Mouse (Mus musculus) thymus, adult 2 months (tissue): ENCODE data around the gene Igf2.

ENCODE experiments used
- CTCF ChIP-seq: fragments of 200-500 bp; IDR thresholded peaks from 2 replicates; pipeline ENCODE4 v1.5.1; 2012; ENCODE audit warnings: mild to moderate bottlenecking, control low read depth, low read length, moderate library complexity, borderline replicate concordance; ENCODE audit not compliant: control insufficient read depth, poor library complexity, insufficient read depth; ENCODE audit errors: extremely low read depth
- POLR2A ChIP-seq: fragments of 200-500 bp; IDR thresholded peaks from 2 replicates; pipeline ENCODE4 v1.6.1; 2012; ENCODE audit warnings: mild to moderate bottlenecking, low read length, control low read depth, moderate library complexity; ENCODE audit not compliant: control insufficient read depth, poor library complexity, insufficient read depth; ENCODE audit errors: extremely low read depth

DNA sequence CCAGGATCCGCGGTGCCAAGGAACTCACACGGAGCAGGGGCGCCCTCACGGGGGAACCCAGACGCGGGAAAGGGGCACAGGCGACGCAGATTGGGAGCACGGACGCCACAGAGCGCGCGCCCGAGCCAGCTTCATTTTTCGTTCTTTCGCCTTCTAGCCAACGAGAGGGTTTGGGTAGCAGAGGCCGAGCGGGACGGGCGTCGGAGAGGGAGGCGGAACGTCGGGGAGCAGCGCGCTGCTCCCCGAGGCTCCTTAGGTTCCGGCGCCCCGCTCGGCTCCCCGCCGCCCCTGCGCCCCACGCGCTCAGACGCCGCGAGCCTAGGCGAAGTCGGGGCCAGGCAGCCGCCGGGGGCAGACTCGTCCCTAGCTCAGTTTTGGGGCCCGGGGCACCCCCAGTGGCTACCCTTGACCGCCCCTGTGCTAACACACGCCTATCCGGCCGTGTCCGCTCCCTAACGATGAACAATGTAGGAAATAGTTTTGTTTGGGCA, 2.6 kb downstream of the Igf2 start:
- no peak for TF ChIP-seq CTCF
- TF ChIP-seq POLR2A = no peak
